Mouse (Mus musculus) bone marrow macrophage, adult 2 months (primary cell): ENCODE data around the gene Rbm42.

Source experiments
- CTCF ChIP-seq: IDR thresholded peaks from 2 replicates; pipeline ENCODE4 v1.5.1; 2012; ENCODE audit warnings: low read depth, mild to moderate bottlenecking, low read length, moderate library complexity
- POLR2A ChIP-seq: IDR thresholded peaks from 2 replicates; pipeline ENCODE4 v1.6.1; 2012; ENCODE audit warnings: mild to moderate bottlenecking, low read depth, low read length, borderline replicate concordance

DNA sequence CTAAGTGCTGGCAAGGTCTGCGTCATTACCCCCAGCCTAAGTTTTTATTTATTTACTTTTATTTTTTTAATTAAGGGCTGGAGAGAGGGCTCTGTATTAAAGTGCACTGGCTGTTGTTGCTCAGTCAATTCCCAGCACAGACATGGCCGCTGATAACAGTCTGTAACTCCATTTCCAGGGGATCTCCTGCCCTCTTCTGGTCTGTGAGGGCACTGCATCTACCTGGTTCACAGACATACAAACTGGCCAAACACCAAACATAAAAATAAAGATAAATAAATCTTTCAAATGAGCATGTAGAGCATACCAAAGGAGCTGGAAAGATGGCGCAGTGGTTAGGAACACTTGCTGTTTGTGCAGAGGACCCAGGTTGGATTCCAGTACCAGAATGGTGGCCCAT is 30.9 kb downstream of the Rbm42 start:
- TF ChIP-seq CTCF (0 out of 2 replicates have a peak, but pooled peaks have one; percentile 7), POLR2A (no peak)
